Mouse (Mus musculus): Measurements from ENCODE around the gene Phactr1. TPM values are rescaled to one million over a fixed set of nuclear protein-coding genes. Genes with fewer than 3 reads are reported as not detected.

Gene Phactr1
- total and polyA plus RNA-seq, 3 experiments = not detected

- Histone ChIP-seq H3K79me2 (ENCODE audit: control insufficient read depth, insufficient read depth, low read length, poor library complexity) (no peaks in the 10 kb centered on the region), H3K9ac (ENCODE audit: control insufficient read depth, low read depth, low read length, poor library complexity, severe bottlenecking) (no peak overlapping the region), H3K27me3 (ENCODE audit: control insufficient read depth in 1 of 2, insufficient read depth in 2 of 2, low read length in 2 of 2) (no peaks in the 10 kb centered on the region; a peak in 1 of 4 replicates), H3K4me3 (ENCODE audit: control insufficient read depth in 1 of 2, insufficient read depth in 1 of 2, low read depth in 2 of 2, low read length in 2 of 2) (no peak overlapping the region), H3K9me3 (replicated peaks; ENCODE audit: insufficient read depth, low read length) (no peaks in the 10 kb centered on the region), H3K36me3 (ENCODE audit: control insufficient read depth in 1 of 2, insufficient read depth in 2 of 2, low read length in 2 of 2) (no peaks in the 10 kb centered on the region), H3K4me1 (ENCODE audit: control insufficient read depth in 1 of 2, insufficient read depth in 2 of 2, low read length in 2 of 2) (no peaks in the 10 kb centered on the region), H3K27ac (ENCODE audit: control insufficient read depth, low read depth, low read length) (no peak overlapping the region)
- DNase-seq (ENCODE audit: low read depth, low spot score) = no peak
- TF ChIP-seq ZKSCAN1 (IDR thresholded peaks at IDR 0.05; ENCODE audit: low read depth, low read length) (no peak), JUND (IDR thresholded peaks at IDR 0.05; ENCODE audit: low read depth, low read length) (no peak), MAFK (IDR thresholded peaks at IDR 0.05; ENCODE audit: borderline replicate concordance, low read depth, low read length) (no peak), MYC (IDR thresholded peaks at IDR 0.05; ENCODE audit: low read depth, low read length) (no peak)
Measured at GRCm38 (mm10) chr13:43149661-43150060, 469.2 kb downstream of the Phactr1 start.

DNA sequence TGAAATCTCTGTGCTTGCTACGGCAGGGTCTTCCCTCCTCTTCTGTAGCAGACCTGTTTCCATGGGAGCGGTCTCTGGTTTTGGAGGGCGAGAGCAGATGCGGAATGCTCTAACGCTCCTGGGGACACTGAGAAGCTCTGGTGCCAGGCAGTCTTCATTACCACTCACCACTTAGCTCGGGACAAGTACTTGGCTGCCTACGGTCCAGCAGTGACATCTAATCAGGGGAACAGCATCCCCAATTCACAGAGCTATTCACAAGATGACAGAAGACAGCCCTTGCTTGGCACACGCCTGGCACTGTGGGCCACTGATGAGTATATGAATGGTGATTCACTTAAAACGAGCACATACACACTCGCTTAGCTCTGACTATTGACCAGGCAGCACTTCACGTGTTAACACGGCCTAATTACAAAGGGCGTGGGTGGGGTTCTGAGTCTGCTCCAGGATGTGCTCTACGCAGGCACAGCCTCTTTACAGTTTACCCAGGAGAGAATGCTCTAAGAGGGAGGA lies 471.6 kb downstream of the Phactr1 start:
- no peaks in the 10 kb centered on the region for H3K36me3 ChIP-seq (ENCODE audit: control insufficient read depth in 1 of 2, insufficient read depth in 2 of 2, low read length in 2 of 2)

GRCm38 (mm10) chr13:43157370-43157769 lies 476.9 kb downstream of the Phactr1 start:
- no peak overlapping the region for H3K4me3 ChIP-seq (ENCODE audit: control insufficient read depth in 1 of 2, insufficient read depth in 1 of 2, low read depth in 2 of 2, low read length in 2 of 2)
- H3K9me3 ChIP-seq (replicated peaks; ENCODE audit: insufficient read depth, low read length) = no peaks in the 10 kb centered on the region
- H3K79me2 ChIP-seq (ENCODE audit: control insufficient read depth, insufficient read depth, low read length, poor library complexity) = no peaks in the 10 kb centered on the region
- no peaks in the 10 kb centered on the region for H3K36me3 ChIP-seq (ENCODE audit: control insufficient read depth in 1 of 2, insufficient read depth in 2 of 2, low read length in 2 of 2)
- H3K9ac ChIP-seq (ENCODE audit: control insufficient read depth, low read depth, low read length, poor library complexity, severe bottlenecking) = no peak overlapping the region
- no peaks in the 10 kb centered on the region for H3K27me3 ChIP-seq (ENCODE audit: control insufficient read depth in 1 of 2, insufficient read depth in 2 of 2, low read length in 2 of 2)
- DNase-seq (ENCODE audit: low read depth, low spot score) = no peak
- no peak overlapping the region for H3K27ac ChIP-seq (ENCODE audit: control insufficient read depth, low read depth, low read length)
- no peak for TF ChIP-seq POLR2AphosphoS2 (IDR thresholded peaks at IDR 0.05; ENCODE audit: low read length)
- TF ChIP-seq MYB (IDR thresholded peaks at IDR 0.05; ENCODE audit: low read depth, low read length) = no peak
- no peaks in the 10 kb centered on the region for H3K4me1 ChIP-seq (ENCODE audit: control insufficient read depth in 1 of 2, insufficient read depth in 2 of 2, low read length in 2 of 2)

More for the DNA sequence above, 471.6 kb downstream of the Phactr1 start:
- Histone ChIP-seq H3K9ac (ENCODE audit: control insufficient read depth, low read depth, low read length, poor library complexity, severe bottlenecking) (no peak overlapping the region), H3K27me3 (ENCODE audit: control insufficient read depth in 1 of 2, insufficient read depth in 2 of 2, low read length in 2 of 2) (no peaks in the 10 kb centered on the region), H3K4me1 (ENCODE audit: control insufficient read depth in 1 of 2, insufficient read depth in 2 of 2, low read length in 2 of 2) (no peaks in the 10 kb centered on the region), H3K4me3 (ENCODE audit: control insufficient read depth in 1 of 2, insufficient read depth in 1 of 2, low read depth in 2 of 2, low read length in 2 of 2) (no peak overlapping the region), H3K9me3 (replicated peaks; ENCODE audit: insufficient read depth, low read length) (no peaks in the 10 kb centered on the region), H3K27ac (ENCODE audit: control insufficient read depth, low read depth, low read length) (no peak overlapping the region), H3K79me2 (ENCODE audit: control insufficient read depth, insufficient read depth, low read length, poor library complexity) (no peaks in the 10 kb centered on the region)
- TF ChIP-seq HCFC1 (IDR thresholded peaks at IDR 0.05; ENCODE audit: low read depth, low read length) (no peak), TBP (IDR thresholded peaks at IDR 0.05; ENCODE audit: low read depth, low read length) (no peak), E2F4 (IDR thresholded peaks at IDR 0.05; ENCODE audit: borderline replicate concordance, low read depth, low read length) (no peak), MYC (IDR thresholded peaks at IDR 0.05; ENCODE audit: low read depth, low read length) (no peak), ZKSCAN1 (IDR thresholded peaks at IDR 0.05; ENCODE audit: low read depth, low read length) (no peak), MXI1 (IDR thresholded peaks at IDR 0.05; ENCODE audit: low read depth, low read length) (no peak), MAFK (IDR thresholded peaks at IDR 0.05; ENCODE audit: borderline replicate concordance, low read depth, low read length) (no peak), MAZ (IDR thresholded peaks at IDR 0.05; ENCODE audit: low read depth, low read length) (no peak), USF1 (IDR thresholded peaks at IDR 0.05; ENCODE audit: low read depth, low read length) (no peak), ZMIZ1 (IDR thresholded peaks at IDR 0.05; ENCODE audit: low read depth, low read length) (no peak), SMC3 (IDR thresholded peaks at IDR 0.05; ENCODE audit: low read depth, low read length) (no peak), SIN3A (IDR thresholded peaks at IDR 0.05; ENCODE audit: low read length) (no peak), NELFE (IDR thresholded peaks at IDR 0.05; ENCODE audit: low read depth, low read length) (no peak), MAX (IDR thresholded peaks at IDR 0.05; ENCODE audit: low read length) (no peak)
- no peak for DNase-seq (ENCODE audit: low read depth, low spot score)
